Mouse (Mus musculus) midbrain, embryonic 14.5 days (tissue): ENCODE results near the gene Tmem236. TPM values are rescaled to one million over a fixed set of nuclear protein-coding genes. Genes with fewer than 3 reads are reported as not detected.
A peak's percentile ranks its signal among the peaks of the same experiment; 100 is the strongest.

ENCODE experiments used
- ATAC-seq: fragments of 200-750 bp; cut with Nextera tagmentation; 2 replicates; pipeline ENCODE4 v1.8.0; 2017; ENCODE audit warnings: moderate number of reproducible peaks, moderate library complexity; ENCODE audit not compliant: low FRiP score, low TSS enrichment
- DNase-seq: peaks from one replicate; pipeline ENCODE4 v3.0.0-alpha.2; 2015
- H3K27ac ChIP-seq: fragments of 300-500 bp; sonication (generic); replicated peaks from 2 replicates; pipeline ENCODE4 v1.5.1; 2014; ENCODE audit warnings: mild to moderate bottlenecking, low read depth, low read length, moderate library complexity
- H3K27me3 ChIP-seq: fragments of 300-500 bp; sonication (generic); 2 replicates; pipeline ENCODE4 v1.6.1; 2014; ENCODE audit warnings: low read length, control low read depth, mixed read lengths; ENCODE audit not compliant: control insufficient read depth, insufficient read depth
- H3K36me3 ChIP-seq: fragments of 300-500 bp; sonication (generic); 2 replicates; pipeline ENCODE4 v1.6.1; 2014; ENCODE audit warnings: low read length, control low read depth; ENCODE audit not compliant: control insufficient read depth, insufficient read depth
- H3K4me1 ChIP-seq: fragments of 300-500 bp; sonication (generic); 2 replicates; pipeline ENCODE4 v1.6.1; 2014; ENCODE audit warnings: mild to moderate bottlenecking, antibody characterized with exemption, low read length, control low read depth; ENCODE audit not compliant: control insufficient read depth, insufficient read depth
- H3K4me2 ChIP-seq: fragments of 300-500 bp; sonication (generic); 2 replicates; pipeline ENCODE4 v1.6.1; 2014; ENCODE audit warnings: mild to moderate bottlenecking, low read length, moderate library complexity
- H3K4me3 ChIP-seq: fragments of 300-500 bp; sonication (generic); replicated peaks from 2 replicates; pipeline ENCODE4 v1.5.1; 2014; ENCODE audit warnings: low read depth, low read length
- H3K9ac ChIP-seq: fragments of 300-500 bp; sonication (generic); replicated peaks from 2 replicates; pipeline ENCODE4 v1.6.1; 2014; ENCODE audit warnings: mild to moderate bottlenecking, low read length, moderate library complexity
- H3K9me3 ChIP-seq: fragments of 300-500 bp; sonication (generic); 2 replicates; pipeline ENCODE4 v1.6.1; 2016; ENCODE audit warnings: low read length, control low read depth, mixed read lengths; ENCODE audit not compliant: control insufficient read depth
- WGBS: fragments of 180-500 bp; shearing (Covaris S2); extraction: QIAGEN DNeasy Blood & Tissue Kit; methylation state at CpG from one replicate; pipeline ENCODE4 v1.1.7; 2014; 5-methylcytosine and 5-hydroxymethylcytosine counted together
- polyA plus RNA-seq: library from polyadenylated mRNA; unstranded; fragments of >200 nt; fragmentation: Nextera tagmentation; extraction: Ambion mirVana; gene quantifications from 2 replicates; pipeline ENCODE4 v1.2.1, GENCODE M21; 2014

Gene Tmem236
- polyA plus RNA-seq, 1 experiment from 2014 or later: 0.18 TPM

DNA sequence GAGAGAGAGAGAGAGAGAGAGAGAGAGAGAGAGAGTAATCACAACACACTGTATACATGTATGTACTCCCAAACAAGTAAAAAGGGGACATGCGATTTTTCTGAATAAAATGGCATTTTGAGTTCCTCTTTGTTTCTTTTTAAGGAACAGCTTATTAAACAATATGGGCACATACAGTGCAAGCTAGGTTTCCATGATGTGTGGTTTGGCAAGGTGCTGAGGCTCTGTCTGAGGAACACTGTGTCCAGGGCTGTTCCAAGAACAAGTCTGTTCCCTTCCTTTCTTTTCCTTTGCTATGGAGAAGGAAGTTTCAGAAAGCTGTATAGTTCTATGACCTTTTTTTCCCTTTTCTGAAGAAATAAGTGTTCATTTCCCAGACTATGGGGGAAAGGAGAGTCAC is 30.0 kb downstream of the Tmem236 start:
- Histone ChIP-seq H3K9me3 (no peaks in the 10 kb centered on the region), H3K9ac (no peak overlapping the region), H3K4me1 (no peaks in the 10 kb centered on the region), H3K4me2 (no peak overlapping the region), H3K27me3 (no peaks in the 10 kb centered on the region), H3K4me3 (no peak overlapping the region), H3K27ac (no peak overlapping the region), H3K36me3 (no peaks in the 10 kb centered on the region)
- ATAC-seq (no peak), DNase-seq (no peak)
- 94% methylated on average over 1 of the region's 1 CpGs for WGBS

DNA sequence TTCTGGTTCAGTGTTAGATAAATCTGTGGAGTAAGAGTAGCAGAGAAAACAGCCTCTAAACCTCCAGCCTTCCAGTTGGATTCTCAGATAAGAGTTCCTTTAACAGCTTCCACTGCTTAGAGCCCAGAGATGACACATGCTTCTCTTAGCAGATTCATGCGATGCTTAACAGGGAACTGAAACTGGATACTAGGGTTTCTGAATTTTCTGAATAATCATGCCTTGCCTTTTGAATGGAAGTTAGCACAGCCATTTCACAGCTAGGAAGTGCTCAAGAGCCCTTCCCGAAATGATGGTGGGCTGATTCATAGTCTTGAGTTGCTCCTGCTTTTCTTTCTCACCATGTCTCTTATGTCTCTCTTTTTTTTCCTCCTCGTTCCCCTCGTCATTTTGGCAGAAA is 32.5 kb downstream of the Tmem236 start:
- no peak for DNase-seq
- 84% methylated on average over 4 of the region's 4 CpGs for WGBS

DNA sequence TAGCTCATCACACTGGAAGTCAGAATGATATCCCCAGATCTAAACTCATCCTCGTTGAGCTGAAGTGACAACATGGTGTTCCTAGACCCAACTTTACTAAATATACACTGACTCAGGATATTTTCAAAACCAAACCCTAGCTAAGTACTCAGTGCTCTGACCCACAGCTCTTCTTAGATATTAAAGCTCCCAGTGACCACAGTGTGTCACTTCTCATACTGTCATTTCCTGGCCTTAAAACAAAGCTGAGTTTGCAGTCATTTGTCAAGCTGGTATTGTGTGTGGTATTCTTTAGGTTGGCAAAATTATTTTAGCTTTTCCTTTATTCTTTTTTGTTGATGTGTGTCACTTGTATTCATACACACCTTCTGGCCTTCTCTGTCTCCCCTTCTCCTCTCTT is 36.4 kb downstream of the Tmem236 start:
- Histone ChIP-seq H3K4me3 (no peak overlapping the region), H3K9me3 (no peaks in the 10 kb centered on the region), H3K36me3 (no peaks in the 10 kb centered on the region), H3K4me2 (no peak overlapping the region), H3K27me3 (no peaks in the 10 kb centered on the region), H3K4me1 (no peaks in the 10 kb centered on the region), H3K27ac (no peak overlapping the region), H3K9ac (no peak overlapping the region)
- 96% methylated on average over 1 of the region's 1 CpGs for WGBS
- ATAC-seq: no peak
- no peak for DNase-seq

More for the DNA sequence above, 32.5 kb downstream of the Tmem236 start:
- Histone ChIP-seq H3K4me3 (no peak overlapping the region), H3K4me1 (no peaks in the 10 kb centered on the region), H3K9me3 (no peaks in the 10 kb centered on the region), H3K27me3 (no peaks in the 10 kb centered on the region), H3K9ac (no peak overlapping the region), H3K36me3 (no peaks in the 10 kb centered on the region), H3K27ac (no peak overlapping the region), H3K4me2 (no peak overlapping the region)
- no peak for ATAC-seq

DNA sequence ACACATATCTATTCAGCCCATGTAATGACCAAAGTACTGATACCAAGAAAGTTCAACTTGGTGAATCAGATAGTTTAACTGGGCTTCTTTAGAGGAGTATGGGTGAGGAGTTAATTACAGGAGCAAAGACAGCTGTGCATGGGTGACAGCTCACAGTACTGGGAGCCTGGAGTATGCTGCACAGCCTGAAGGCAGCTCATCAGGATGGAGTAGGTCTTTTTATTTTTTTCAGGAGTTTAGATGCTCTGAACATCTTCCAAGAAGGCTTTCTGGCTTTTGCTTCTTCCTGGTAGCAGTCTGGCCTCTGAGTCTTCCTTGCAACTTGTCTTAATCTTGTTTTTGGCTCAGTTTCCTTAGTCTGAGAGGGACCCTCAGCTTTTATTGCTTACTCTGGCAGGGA is 37.3 kb downstream of the Tmem236 start:
- DNase-seq: no peak
- no peaks in the 10 kb centered on the region for H3K36me3 ChIP-seq

DNA sequence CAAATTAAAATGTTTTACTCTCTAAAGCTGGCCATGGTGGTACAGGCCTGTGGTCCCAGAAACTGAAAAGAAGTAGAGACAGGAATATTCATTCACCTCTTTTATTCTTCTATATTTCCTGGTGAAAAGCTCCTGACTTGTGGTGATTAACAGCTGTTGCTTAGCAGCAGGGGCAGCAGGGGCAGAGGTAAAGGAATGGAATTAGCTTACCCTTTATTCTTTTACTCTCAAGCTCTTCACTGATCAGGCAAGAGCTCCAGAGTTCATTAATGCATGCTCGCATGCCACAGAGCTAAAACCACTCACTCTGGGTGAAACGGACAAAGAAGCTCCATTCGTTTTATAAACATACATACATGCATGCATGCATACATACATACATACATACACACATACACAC is 40.4 kb downstream of the Tmem236 start:
- Histone ChIP-seq H3K9me3 (no peaks in the 10 kb centered on the region), H3K36me3 (no peaks in the 10 kb centered on the region), H3K27ac (no peak overlapping the region), H3K27me3 (no peaks in the 10 kb centered on the region), H3K4me1 (no peaks in the 10 kb centered on the region), H3K9ac (no peak overlapping the region), H3K4me3 (no peak overlapping the region), H3K4me2 (no peak overlapping the region)
- 9% methylated on average over 3 of the region's 3 CpGs for WGBS
- DNase-seq (peak; percentile 17), ATAC-seq (peak; percentile 34; the same call in 1 of the 2 replicates)

More for the DNA sequence above, 37.3 kb downstream of the Tmem236 start:
- no peak overlapping the region for H3K4me2 ChIP-seq
- no peak overlapping the region for H3K9ac ChIP-seq
- H3K27ac ChIP-seq: no peak overlapping the region
- no peaks in the 10 kb centered on the region for H3K4me1 ChIP-seq
- H3K9me3 ChIP-seq: no peaks in the 10 kb centered on the region
- H3K27me3 ChIP-seq: no peaks in the 10 kb centered on the region
- no peak for ATAC-seq
- H3K4me3 ChIP-seq: no peak overlapping the region

DNA sequence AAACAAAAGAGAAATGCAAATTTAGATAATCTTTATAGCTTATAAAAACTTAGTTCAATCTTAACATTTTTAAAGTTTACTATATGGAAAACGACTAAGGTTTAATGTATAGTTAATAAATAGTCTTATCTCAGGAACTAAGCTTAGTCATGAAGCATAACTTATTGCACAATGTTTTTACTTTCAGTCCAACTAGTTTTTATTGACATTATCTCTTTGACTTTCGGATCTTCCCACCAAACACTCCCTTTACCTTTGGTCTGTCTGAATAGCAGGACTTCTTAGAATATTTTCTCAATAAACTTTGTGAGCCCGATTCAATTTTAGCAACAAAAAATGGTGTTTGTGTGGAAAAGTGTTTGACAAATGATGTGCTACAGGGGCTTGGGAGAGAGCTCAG is 42.3 kb downstream of the Tmem236 start:
- DNase-seq: no peak

DNA sequence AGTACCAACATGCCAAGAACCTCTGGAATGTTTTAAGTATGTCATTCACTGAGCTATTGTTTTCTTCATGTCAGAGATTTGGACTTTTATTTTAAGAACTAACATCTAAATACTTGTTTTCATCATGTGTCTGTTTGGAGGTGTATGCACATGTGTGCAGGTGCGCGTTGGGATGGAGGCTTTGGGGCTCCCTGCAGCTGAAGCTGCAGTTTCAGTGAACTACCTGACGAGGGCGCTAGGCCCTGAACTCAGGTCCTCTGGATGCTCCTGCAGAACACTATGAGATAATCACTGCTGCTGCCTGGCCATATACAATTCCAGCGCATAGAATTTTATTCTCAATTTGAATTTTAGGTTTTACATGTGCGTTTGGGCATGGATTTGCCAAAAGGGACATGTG is 43.8 kb downstream of the Tmem236 start:
- no peak for DNase-seq
- WGBS: 81% methylated on average over 6 of the region's 6 CpGs
- Histone ChIP-seq H3K4me2 (no peak overlapping the region), H3K36me3 (no peaks in the 10 kb centered on the region), H3K27me3 (no peaks in the 10 kb centered on the region), H3K4me3 (no peak overlapping the region), H3K9ac (no peak overlapping the region), H3K9me3 (no peaks in the 10 kb centered on the region), H3K27ac (no peak overlapping the region), H3K4me1 (no peaks in the 10 kb centered on the region)
- no peak for ATAC-seq

More for the DNA sequence above, 42.3 kb downstream of the Tmem236 start:
- Histone ChIP-seq H3K4me3 (no peak overlapping the region), H3K4me2 (no peak overlapping the region), H3K27ac (no peak overlapping the region), H3K36me3 (no peaks in the 10 kb centered on the region), H3K4me1 (no peaks in the 10 kb centered on the region), H3K27me3 (no peaks in the 10 kb centered on the region), H3K9me3 (no peaks in the 10 kb centered on the region), H3K9ac (no peak overlapping the region)
- ATAC-seq: no peak
- WGBS: 89% methylated on average over 3 of the region's 3 CpGs

DNA sequence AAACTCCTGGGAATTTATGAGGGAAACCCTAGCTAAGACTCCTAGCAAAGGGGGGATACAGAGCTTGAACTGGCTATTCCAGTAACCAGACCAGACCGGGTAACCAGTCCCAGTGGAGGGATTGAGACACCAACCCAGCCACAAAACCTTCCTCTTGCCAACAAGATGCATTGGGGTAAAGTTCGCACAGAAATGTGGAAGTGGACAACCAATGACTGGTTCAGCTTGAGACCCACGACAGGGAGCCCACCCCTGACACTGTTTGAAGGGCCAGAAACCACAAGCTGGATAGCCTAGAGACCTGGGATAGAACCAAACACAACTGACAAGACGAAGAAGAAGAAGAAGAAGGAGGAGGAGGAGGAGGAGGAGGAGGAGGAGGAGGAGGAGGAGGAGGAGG is 50.1 kb downstream of the Tmem236 start:
- Histone ChIP-seq H3K9ac (no peak overlapping the region), H3K27me3 (no peaks in the 10 kb centered on the region), H3K4me2 (no peak overlapping the region), H3K36me3 (no peaks in the 10 kb centered on the region), H3K4me3 (no peak overlapping the region), H3K9me3 (no peaks in the 10 kb centered on the region), H3K4me1 (no peaks in the 10 kb centered on the region), H3K27ac (no peak overlapping the region)
- ATAC-seq: no peak
- WGBS: 86% methylated on average over 4 of the region's 4 CpGs
- no peak for DNase-seq

DNA sequence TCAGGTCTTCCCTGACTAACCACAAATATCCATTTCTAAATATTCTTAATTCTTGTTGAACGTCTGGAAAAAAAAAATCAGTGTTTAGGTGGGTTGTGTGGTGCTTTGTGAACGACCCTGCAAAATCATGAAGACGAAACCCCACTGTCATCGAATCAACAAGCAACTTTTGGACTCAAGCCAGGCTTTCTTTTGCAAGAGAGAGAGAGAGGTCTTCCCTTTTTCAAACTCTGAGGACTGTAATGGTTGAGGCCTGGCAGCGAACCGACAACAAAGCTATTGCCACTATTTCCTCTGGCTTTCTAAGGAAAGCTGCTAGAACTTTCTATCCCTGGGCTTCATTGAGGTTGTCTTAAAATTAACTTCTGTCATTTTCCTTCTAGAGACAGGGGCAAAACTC is 54.2 kb downstream of the Tmem236 start:
- Histone ChIP-seq H3K9ac (no peak overlapping the region), H3K27ac (no peak overlapping the region), H3K9me3 (no peaks in the 10 kb centered on the region), H3K4me2 (no peak overlapping the region), H3K4me3 (no peak overlapping the region), H3K27me3 (no peaks in the 10 kb centered on the region), H3K4me1 (no peaks in the 10 kb centered on the region), H3K36me3 (no peaks in the 10 kb centered on the region)
- DNase-seq (no peak), ATAC-seq (no peak)
- WGBS: 74% methylated on average over 6 of the region's 6 CpGs
